Mouse (Mus musculus) hindbrain, embryonic 11.5 days (tissue): ENCODE data around the gene Klhdc8a. TPM values are rescaled to one million over a fixed set of nuclear protein-coding genes. Genes with fewer than 3 reads are reported as not detected.

Source experiments
- polyA plus RNA-seq: library from polyadenylated mRNA; unstranded; fragments of >200 nt; fragmentation: Nextera tagmentation; extraction: Ambion mirVana; gene quantifications from 2 replicates; pipeline ENCODE4 v1.2.1, GENCODE M21; 2014

Gene Klhdc8a
- polyA plus RNA-seq, 1 experiment from 2014 or later = 3.0 TPM

Other genes starting within 250 kb of the Klhdc8a start
- 9.2 and 11.0 TPM in 2 replicates for gene Mfsd4a, start 230.6 kb upstream of the Klhdc8a start, polyA plus RNA-seq
- 0.82 and 1.1 TPM in 2 replicates for gene Cdk18, start 158.9 kb upstream of the Klhdc8a start, polyA plus RNA-seq
- gene Lemd1, start 107.2 kb upstream of the Klhdc8a start, polyA plus RNA-seq = 8.9 and 11.3 TPM in 2 replicates
- 2.9 and 4.8 TPM in 2 replicates for gene AC124108.1, start 107.2 kb upstream of the Klhdc8a start, polyA plus RNA-seq
- gene Gm10188, start 68.9 kb upstream of the Klhdc8a start, polyA plus RNA-seq = not detected in 2 replicates
- 33.1 and 39.3 TPM in 2 replicates for gene Nuak2, start 17.5 kb downstream of the Klhdc8a start, polyA plus RNA-seq
- 12.0 and 14.1 TPM in 2 replicates for gene Tmcc2, start 92.7 kb downstream of the Klhdc8a start, polyA plus RNA-seq
- 11.5 and 12.3 TPM in 2 replicates for gene Dstyk, start 118.9 kb downstream of the Klhdc8a start, polyA plus RNA-seq
- 58.5 and 65.3 TPM in 2 replicates for gene Rbbp5, start 178.7 kb downstream of the Klhdc8a start, polyA plus RNA-seq
- 1.3 TPM in 2 replicates for gene Tmem81, start 207.6 kb downstream of the Klhdc8a start, polyA plus RNA-seq
- gene Cntn2, start 244.6 kb downstream of the Klhdc8a start, polyA plus RNA-seq = 45.9 and 68.9 TPM in 2 replicates